8 mouse cellular contexts compared by ENCODE assay signal in genomic region chr2:130178381-130178705, GRCm38 (mm10). TPM values are rescaled to one million over a fixed set of nuclear protein-coding genes. Genes with fewer than 3 reads are reported as not detected.
DNase-seq lines count a peak whose midpoint lies in the region; ATAC-seq and TF ChIP-seq lines count a peak whose summit lies in the region.

No protein-coding gene starts in this region.

- no peak for TF ChIP-seq CTCF in lung, adult 2 months (IDR thresholded peaks at IDR 0.05; ENCODE audit: insufficient read depth, low read length)

- no peak for TF ChIP-seq POLR2A in lung, adult 2 months (IDR thresholded peaks at IDR 0.05; ENCODE audit: borderline replicate concordance, extremely low read depth, low read depth, low read length)

- no peak for DNase-seq in lung, adult 2 months
- no peak for DNase-seq in lung, postnatal 4 days
- peak; percentile 29 for DNase-seq in embryonic facial prominence, embryonic 11.5 days (ENCODE audit: low spot score)
- DNase-seq in adrenal gland, postnatal 36 days, result no peak
- no peak for DNase-seq in cerebellum, adult 9-11 months
- DNase-seq in cerebellum, postnatal 4 days (ENCODE audit: low spot score in 2 of 2), result no peak

- H3K9me3 ChIP-seq in embryonic facial prominence, embryonic 11.5 days (replicated peaks; ENCODE audit: control insufficient read depth, low read length), result no peaks in the 10 kb centered on the region
- no peaks in the 10 kb centered on the region for H3K9me3 ChIP-seq in hindbrain, embryonic 15.5 days
- H3K9me3 ChIP-seq in midbrain, embryonic 13.5 days, result no peaks in the 10 kb centered on the region

- peak overlapping the region; percentile 100 for H3K9ac ChIP-seq in embryonic facial prominence, embryonic 11.5 days (replicated peaks; ENCODE audit: low read length)
- H3K9ac ChIP-seq in hindbrain, embryonic 15.5 days, result peak overlapping the region; percentile 97
- H3K9ac ChIP-seq in midbrain, embryonic 13.5 days (replicated peaks), result peak overlapping the region; percentile 100

- WGBS in lung, adult 2 months, result under 1% methylated on average over 11 of the region's 11 CpGs
- WGBS in embryonic facial prominence, embryonic 11.5 days, result under 1% methylated on average over 11 of the region's 11 CpGs
- WGBS in hindbrain, embryonic 15.5 days, result under 1% methylated on average over 11 of the region's 11 CpGs
- 0% methylated on average over 11 of the region's 11 CpGs for WGBS in midbrain, embryonic 13.5 days

- H3K4me2 ChIP-seq in embryonic facial prominence, embryonic 11.5 days (ENCODE audit: low read depth, low read length), result peak overlapping the region; percentile 49
- peak overlapping the region; percentile 92 for H3K4me2 ChIP-seq in hindbrain, embryonic 15.5 days
- H3K4me2 ChIP-seq in midbrain, embryonic 13.5 days (replicated peaks), result peak overlapping the region; percentile 94

- ATAC-seq in embryonic facial prominence, embryonic 11.5 days (replicated peaks; ENCODE audit: insufficient number of reproducible peaks, low FRiP score, low TSS enrichment, low read depth), result no peak
- ATAC-seq in hindbrain, embryonic 15.5 days (ENCODE audit: low FRiP score, low read depth), result no peak
- no peak for ATAC-seq in midbrain, embryonic 13.5 days

- H3K27ac ChIP-seq in embryonic facial prominence, embryonic 11.5 days (replicated peaks; ENCODE audit: low read depth, low read length), result peak overlapping the region; percentile 94
- peak overlapping the region; percentile 94 for H3K27ac ChIP-seq in hindbrain, embryonic 15.5 days (replicated peaks)
- peak overlapping the region; percentile 98; the same call in 1 of the 2 replicates for H3K27ac ChIP-seq in midbrain, embryonic 13.5 days

- H3K36me3 ChIP-seq in embryonic facial prominence, embryonic 11.5 days (replicated peaks; ENCODE audit: control insufficient read depth, insufficient read depth, low read depth, low read length), result peaks cover 10% of the 10 kb centered on the region
- peaks cover 24% of the 10 kb centered on the region for H3K36me3 ChIP-seq in hindbrain, embryonic 15.5 days
- peaks cover 37% of the 10 kb centered on the region for H3K36me3 ChIP-seq in midbrain, embryonic 13.5 days

- H3K4me3 ChIP-seq in lung, adult 2 months (replicated peaks; ENCODE audit: extremely low read depth, low read depth, low read length), result peak overlapping the region; percentile 85
- H3K4me3 ChIP-seq in embryonic facial prominence, embryonic 11.5 days (ENCODE audit: low read depth, low read length), result peak overlapping the region; percentile 99
- H3K4me3 ChIP-seq in hindbrain, embryonic 15.5 days, result peak overlapping the region; percentile 75
- peak overlapping the region; percentile 98 for H3K4me3 ChIP-seq in midbrain, embryonic 13.5 days (replicated peaks)

- peaks cover 8% of the 10 kb centered on the region for H3K4me1 ChIP-seq in lung, adult 2 months (ENCODE audit: control insufficient read depth, insufficient read depth, low read length)
- peaks cover 2% of the 10 kb centered on the region; the same call in 1 of the 2 replicates for H3K4me1 ChIP-seq in embryonic facial prominence, embryonic 11.5 days (ENCODE audit: control insufficient read depth, insufficient read depth, low read length)
- H3K4me1 ChIP-seq in hindbrain, embryonic 15.5 days (replicated peaks), result peaks cover 28% of the 10 kb centered on the region
- H3K4me1 ChIP-seq in midbrain, embryonic 13.5 days (replicated peaks), result peaks cover 29% of the 10 kb centered on the region

- H3K27me3 ChIP-seq in embryonic facial prominence, embryonic 11.5 days (ENCODE audit: control insufficient read depth, insufficient read depth, low read length), result no peaks in the 10 kb centered on the region
- H3K27me3 ChIP-seq in hindbrain, embryonic 15.5 days, result no peaks in the 10 kb centered on the region
- H3K27me3 ChIP-seq in midbrain, embryonic 13.5 days, result no peaks in the 10 kb centered on the region

RNA-seq across cellular contexts. Expression of gene Snrpb, which starts 0.9 kb away (rescaled TPM):
- 245 and 297 TPM in 2 replicates for polyA plus RNA-seq in lung, adult 2 months (2012; rRNA removed)
- 756 and 782 TPM in 2 replicates for polyA plus RNA-seq in embryonic facial prominence, embryonic 11.5 days (2014; fragmentation: Nextera tagmentation; extraction: Ambion mirVana)
- 326 and 337 TPM in 2 replicates for polyA plus RNA-seq in hindbrain, embryonic 15.5 days (2015; fragmentation: Nextera tagmentation; extraction: Ambion mirVana)
- polyA plus RNA-seq in midbrain, embryonic 13.5 days (2015; fragmentation: Nextera tagmentation; extraction: Ambion mirVana), result 424 and 459 TPM in 2 replicates
- 100 to 1,000 TPM; 184 to 187 TPM for total RNA-seq in adrenal gland, postnatal 36 days (2021)

RNA-seq across cellular contexts. Expression of gene Tmc2, which starts 16.7 kb away (rescaled TPM):
- not detected in 2 replicates for polyA plus RNA-seq in lung, adult 2 months (2012; rRNA removed)
- not detected in 2 replicates for polyA plus RNA-seq in embryonic facial prominence, embryonic 11.5 days (2014; fragmentation: Nextera tagmentation; extraction: Ambion mirVana)
- not detected in 2 replicates for polyA plus RNA-seq in hindbrain, embryonic 15.5 days (2015; fragmentation: Nextera tagmentation; extraction: Ambion mirVana)
- not detected in 2 replicates for polyA plus RNA-seq in midbrain, embryonic 13.5 days (2015; fragmentation: Nextera tagmentation; extraction: Ambion mirVana)
- not detected for total RNA-seq in adrenal gland, postnatal 36 days (2021)
